Comparison of ENCODE assay signal across 9 mouse cellular contexts in genomic region chr13:19618081-19618480, GRCm38 (mm10). TPM values are rescaled to one million over a fixed set of nuclear protein-coding genes. Genes with fewer than 3 reads are reported as not detected.
DNase-seq lines count a peak whose midpoint lies in the region; ATAC-seq and TF ChIP-seq lines count a peak whose summit lies in the region.
"Had no signal": no experiment of that assay in that cellular context is flagged by ENCODE, and none has a peak within 500 bp of the region (broad histone marks: within the 10 kb centered on the region; RNA-seq: fewer than 3 reads in every experiment).

No protein-coding gene starts in this region.

- no peak for TF ChIP-seq CTCF in C2C12 (IDR thresholded peaks at IDR 0.05; ENCODE audit: control insufficient read depth, insufficient read depth, insufficient read length)
- no peak for TF ChIP-seq CTCF in cortical plate, adult 2 months (IDR thresholded peaks at IDR 0.05; ENCODE audit: extremely low read depth, insufficient read depth, low read length)
- TF ChIP-seq CTCF in liver, postnatal 0 days (IDR thresholded peaks at IDR 0.05; ENCODE audit: low read depth) = no peak

- H3ac ChIP-seq in C2C12 (ENCODE audit: control insufficient read depth, insufficient read length, low read depth) = no peak overlapping the region

- peaks cover 18% of the 10 kb centered on the region for H3K4me1 ChIP-seq in forebrain, embryonic 13.5 days
- H3K4me1 ChIP-seq in forebrain, embryonic 11.5 days (replicated peaks; ENCODE audit: control insufficient read depth, insufficient read depth, low read length) = no peaks in the 10 kb centered on the region
- H3K4me1 ChIP-seq in cortical plate, adult 2 months (ENCODE audit: control insufficient read depth, insufficient read depth, low read length) = peaks cover 1% of the 10 kb centered on the region; the same call in 1 of the 2 replicates
- peaks cover 7% of the 10 kb centered on the region; the same call in 1 of the 2 replicates for H3K4me1 ChIP-seq in liver, postnatal 0 days (ENCODE audit: insufficient read depth)
- H3K4me1 ChIP-seq in kidney, embryonic 16.5 days (ENCODE audit: insufficient read depth, low read length) = 0 out of 2 replicates have a peak, but pooled peaks cover 1% of the 10 kb centered on the region

- no peak for ATAC-seq in forebrain, embryonic 13.5 days
- no peak for ATAC-seq in forebrain, embryonic 11.5 days (replicated peaks; ENCODE audit: low FRiP score)
- no peak for ATAC-seq in liver, postnatal 0 days
- no peak for ATAC-seq in kidney, embryonic 16.5 days (ENCODE audit: low FRiP score, low TSS enrichment)
- ATAC-seq: CD4-positive, CD25-positive, alpha-beta regulatory T cell, adult 4 months had no signal

- no peaks in the 10 kb centered on the region for H3K9me3 ChIP-seq in forebrain, embryonic 13.5 days (replicated peaks)
- no peaks in the 10 kb centered on the region for H3K9me3 ChIP-seq in forebrain, embryonic 11.5 days (ENCODE audit: control insufficient read depth, low read length)
- H3K9me3 ChIP-seq in liver, postnatal 0 days (ENCODE audit: low read length) = no peaks in the 10 kb centered on the region
- H3K9me3 ChIP-seq in kidney, embryonic 16.5 days (ENCODE audit: low read length) = no peaks in the 10 kb centered on the region

- peaks cover 50% of the 10 kb centered on the region for H3K79me2 ChIP-seq in C2C12 (ENCODE audit: control insufficient read depth, insufficient read depth)

- H3K36me3 ChIP-seq in forebrain, embryonic 13.5 days (ENCODE audit: poor library complexity, severe bottlenecking) = 0 out of 2 replicates have a peak, but pooled peaks cover 3% of the 10 kb centered on the region
- no peaks in the 10 kb centered on the region for H3K36me3 ChIP-seq in forebrain, embryonic 11.5 days (ENCODE audit: control insufficient read depth, insufficient read depth, low read length)
- no peaks in the 10 kb centered on the region for H3K36me3 ChIP-seq in C2C12 (ENCODE audit: control insufficient read depth, insufficient read depth)
- H3K36me3 ChIP-seq in liver, postnatal 0 days (replicated peaks; ENCODE audit: insufficient read depth, low read length) = no peaks in the 10 kb centered on the region
- H3K36me3 ChIP-seq in kidney, embryonic 16.5 days (ENCODE audit: insufficient read depth, low read length) = no peaks in the 10 kb centered on the region

- no peak overlapping the region for H3K27ac ChIP-seq in forebrain, embryonic 13.5 days
- no peak overlapping the region for H3K27ac ChIP-seq in forebrain, embryonic 11.5 days (ENCODE audit: low read depth, low read length)
- no peak overlapping the region for H3K27ac ChIP-seq in cortical plate, adult 2 months (ENCODE audit: insufficient read depth, low read length)
- no peak overlapping the region for H3K27ac ChIP-seq in liver, postnatal 0 days (ENCODE audit: low read depth)
- no peak overlapping the region for H3K27ac ChIP-seq in kidney, embryonic 16.5 days (ENCODE audit: low read length)

- H3K79me3 ChIP-seq in C2C12 (ENCODE audit: low read depth) = peaks cover 19% of the 10 kb centered on the region

- no peak for DNase-seq in forebrain, embryonic 11.5 days (ENCODE audit: low spot score)
- DNase-seq in liver, postnatal 0 days = no peak
- DNase-seq in yolk sac, embryonic 10.5 days (ENCODE audit: low spot score) = no peak
- DNase-seq in layer of hippocampus, postnatal 25 days (ENCODE audit: extremely low spot score in 1 of 2, low spot score in 1 of 2) = no peak

- peak overlapping the region; percentile 85 for H3K4me2 ChIP-seq in forebrain, embryonic 13.5 days
- no peak overlapping the region for H3K4me2 ChIP-seq in forebrain, embryonic 11.5 days (ENCODE audit: low read depth, low read length, severe bottlenecking)
- peak overlapping the region; percentile 80 for H3K4me2 ChIP-seq in liver, postnatal 0 days (ENCODE audit: low read depth, low read length)
- H3K4me2 ChIP-seq in kidney, embryonic 16.5 days (replicated peaks; ENCODE audit: low read depth, low read length) = no peak overlapping the region

- no peaks in the 10 kb centered on the region for H3K27me3 ChIP-seq in forebrain, embryonic 13.5 days
- no peaks in the 10 kb centered on the region for H3K27me3 ChIP-seq in forebrain, embryonic 11.5 days (ENCODE audit: control insufficient read depth, insufficient read depth, low read length)
- no peaks in the 10 kb centered on the region for H3K27me3 ChIP-seq in C2C12 (ENCODE audit: control insufficient read depth, insufficient read depth, insufficient read length)
- H3K27me3 ChIP-seq in liver, postnatal 0 days (ENCODE audit: insufficient read depth, low read length) = peaks cover 10% of the 10 kb centered on the region; the same call in 1 of the 2 replicates
- peaks cover under 1% of the 10 kb centered on the region; the same call in 1 of the 2 replicates for H3K27me3 ChIP-seq in kidney, embryonic 16.5 days (ENCODE audit: insufficient read depth, low read length)

- WGBS in forebrain, embryonic 13.5 days = 89% methylated on average over 4 of the region's 4 CpGs
- WGBS in forebrain, embryonic 11.5 days = 91% methylated on average over 4 of the region's 4 CpGs
- 72% methylated on average over 4 of the region's 4 CpGs for WGBS in liver, postnatal 0 days (ENCODE audit: insufficient replicate concordance)
- 96% methylated on average over 4 of the region's 4 CpGs for WGBS in kidney, embryonic 16.5 days

- no peak overlapping the region for H3K9ac ChIP-seq in forebrain, embryonic 13.5 days
- no peak overlapping the region for H3K9ac ChIP-seq in forebrain, embryonic 11.5 days (ENCODE audit: low read length)
- no peak overlapping the region for H3K9ac ChIP-seq in liver, postnatal 0 days (replicated peaks)
- H3K9ac ChIP-seq in kidney, embryonic 16.5 days (replicated peaks; ENCODE audit: low read length) = no peak overlapping the region

- H3K4me3 ChIP-seq in forebrain, embryonic 13.5 days = peak overlapping the region; percentile 87; the same call in 1 of the 2 replicates
- H3K4me3 ChIP-seq in forebrain, embryonic 11.5 days (ENCODE audit: low read depth, low read length) = no peak overlapping the region
- peak overlapping the region; percentile 56 for H3K4me3 ChIP-seq in C2C12 (ENCODE audit: insufficient read depth, poor library complexity, severe bottlenecking)
- H3K4me3 ChIP-seq in cortical plate, adult 2 months (ENCODE audit: insufficient read depth, low read length) = peak overlapping the region; percentile 98; the same call in 1 of the 2 replicates
- H3K4me3 ChIP-seq in liver, postnatal 0 days (ENCODE audit: low read depth, low read length) = peak overlapping the region; percentile 58; the same call in 1 of the 2 replicates
- no peak overlapping the region for H3K4me3 ChIP-seq in kidney, embryonic 16.5 days (ENCODE audit: low read length)

- no peak for TF ChIP-seq POLR2A in cortical plate, adult 2 months (IDR thresholded peaks at IDR 0.05; ENCODE audit: extremely low read depth, insufficient read depth, low read length)

- TF ChIP-seq EP300 in liver, postnatal 0 days (IDR thresholded peaks at IDR 0.05; ENCODE audit: low read depth) = no peak

TF ChIP-seq in C2C12, 6 proteins besides CTCF, POLR2A, EP300 and RAD21:
- no peak for TF ChIP-seq MYOG (IDR thresholded peaks at IDR 0.05; ENCODE audit: control insufficient read depth, extremely low read depth, insufficient read length)
- no peak for TF ChIP-seq MAX (IDR thresholded peaks at IDR 0.05)

RNA-seq across cellular contexts. Expression of gene Epdr1, which starts 1.6 kb away (rescaled TPM):
- 26.9 and 28.1 TPM in 2 replicates for polyA plus RNA-seq in forebrain, embryonic 13.5 days (2015; fragmentation: Nextera tagmentation; extraction: Ambion mirVana)
- polyA plus RNA-seq in forebrain, embryonic 11.5 days (2014; fragmentation: Nextera tagmentation; extraction: Ambion mirVana) = 23.4 and 26.0 TPM in 2 replicates
- 30.6 TPM for polyA plus RNA-seq in C2C12 (2012; fragmentation: generic; extraction: Trizol)
- 118 and 119 TPM in 2 replicates for polyA plus RNA-seq in cortical plate, adult 2 months (2012; rRNA removed)
- polyA plus RNA-seq in liver, postnatal 0 days (2015; fragmentation: Nextera tagmentation; extraction: Ambion mirVana) = 8.0 and 8.7 TPM in 2 replicates
- 24.3 and 26.2 TPM in 2 replicates for polyA plus RNA-seq in kidney, embryonic 16.5 days (2015; fragmentation: Nextera tagmentation; extraction: Ambion mirVana)
- 10 to 100 TPM; 87.6 to 95.9 TPM for total RNA-seq in layer of hippocampus, postnatal 25 days (2021)

RNA-seq across cellular contexts. Expression of gene Sfrp4, which starts 4.8 kb away (rescaled TPM):
- polyA plus RNA-seq in forebrain, embryonic 13.5 days (2015; fragmentation: Nextera tagmentation; extraction: Ambion mirVana) = 2.9 and 3.0 TPM in 2 replicates
- polyA plus RNA-seq in forebrain, embryonic 11.5 days (2014; fragmentation: Nextera tagmentation; extraction: Ambion mirVana) = 2.2 and 3.3 TPM in 2 replicates
- polyA plus RNA-seq in C2C12 (2012; fragmentation: generic; extraction: Trizol) = 0.70 TPM
- polyA plus RNA-seq in cortical plate, adult 2 months (2012; rRNA removed) = 3.4 and 3.9 TPM in 2 replicates
- 0.69 and 1.0 TPM in 2 replicates for polyA plus RNA-seq in liver, postnatal 0 days (2015; fragmentation: Nextera tagmentation; extraction: Ambion mirVana)
- 2.2 and 2.4 TPM in 2 replicates for polyA plus RNA-seq in kidney, embryonic 16.5 days (2015; fragmentation: Nextera tagmentation; extraction: Ambion mirVana)
- 1 to 10 TPM; 1.4 to 1.7 TPM for total RNA-seq in layer of hippocampus, postnatal 25 days (2021)
- polyA plus RNA-seq: CD4-positive, CD25-positive, alpha-beta regulatory T cell, adult 4 months had no signal

Comparison
In these comparisons a context has a peak if more than half of its experiments do, and no peak if none do; other contexts are left out.
1. H3K4me2 ChIP-seq: peak in forebrain, embryonic 13.5 days (single experiment) and liver, postnatal 0 days (single experiment); none in forebrain, embryonic 11.5 days (single experiment) and kidney, embryonic 16.5 days (single experiment).
2. H3K4me3 ChIP-seq: peak in forebrain, embryonic 13.5 days (single experiment), C2C12 (single experiment), cortical plate, adult 2 months (single experiment) and liver, postnatal 0 days (single experiment); none in forebrain, embryonic 11.5 days (single experiment) and kidney, embryonic 16.5 days (single experiment).